Mouse (Mus musculus) frontal cortex, adult (tissue): ENCODE measurements at regions not wholly inside any gene's neighbourhood (a gene's known extent, or its start where the extent isn't known, plus 50 kb on each side); places are given as distances from the start of the nearest gene placed in this dataset.

Experiments
- ATAC-seq: cut with Nextera tagmentation; 2 replicates; pipeline ENCODE4 v1.9.2; 2017; ENCODE audit warnings: mild to moderate bottlenecking, moderate library complexity, mixed read lengths; ENCODE audit not compliant: low TSS enrichment

DNA sequence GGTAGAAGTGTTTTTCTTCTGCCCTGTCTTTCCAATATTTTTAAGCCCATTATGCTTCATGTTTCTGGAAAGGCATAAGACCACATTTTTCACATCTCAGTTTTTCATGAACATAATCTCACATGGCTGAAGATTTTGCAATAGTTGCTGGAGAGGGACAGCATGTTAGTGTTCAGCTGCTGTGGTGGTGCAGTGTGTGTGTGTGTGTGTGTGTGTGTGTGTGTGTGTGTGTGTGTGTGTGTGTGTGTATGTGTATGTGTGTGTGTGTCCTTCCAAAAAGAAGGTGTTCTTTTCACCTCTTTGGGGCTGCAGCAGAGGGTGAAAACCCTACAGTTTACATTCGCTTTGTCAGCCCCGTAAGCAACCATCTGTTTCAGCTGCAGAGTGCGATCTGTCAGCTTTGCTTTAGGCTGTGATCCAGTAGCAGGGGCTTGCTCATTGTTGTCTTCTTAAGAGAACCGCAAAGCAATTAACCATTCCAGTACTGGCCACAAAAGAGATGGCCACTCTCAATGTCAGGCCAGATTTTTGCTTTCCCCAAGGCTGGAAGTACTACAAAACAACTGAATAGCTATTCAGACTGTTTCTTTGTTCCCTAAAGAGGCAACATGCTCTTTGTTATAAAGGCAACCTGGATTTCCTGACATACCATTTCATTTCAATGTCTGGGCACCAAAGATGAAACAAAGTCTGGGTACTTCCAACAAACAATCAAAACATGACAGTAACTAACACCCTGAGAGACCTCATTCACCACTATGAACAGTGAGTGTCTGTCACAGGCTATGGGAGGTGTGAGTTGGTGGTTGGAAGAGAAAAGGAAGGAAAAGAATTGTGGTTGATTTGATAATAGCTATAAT, 520.2 kb upstream of the Cited2 start:
- ATAC-seq: peak; percentile 85

GRCm38 (mm10) chr10:17203416-17204110, 519.5 kb upstream of the Cited2 start:
- no peak for ATAC-seq

DNA sequence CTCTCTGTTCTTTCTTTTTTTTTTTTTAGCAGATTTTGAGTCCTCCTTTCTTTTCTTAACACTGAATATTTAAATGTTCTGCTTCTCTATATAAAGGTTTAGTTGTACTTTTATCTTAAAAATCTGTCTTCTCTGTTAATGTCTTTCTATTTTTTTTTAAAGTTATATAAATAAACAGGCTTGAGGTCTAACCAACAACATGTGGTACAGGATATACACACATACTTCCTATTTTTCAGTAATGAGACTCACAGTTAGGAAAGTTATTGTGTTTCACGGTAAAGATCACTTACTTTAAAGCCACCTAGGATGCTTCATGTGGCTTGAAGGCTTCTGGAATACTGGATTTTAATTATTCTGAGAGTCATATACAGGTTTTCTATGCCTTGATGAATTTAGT, 518.9 kb upstream of the Cited2 start:
- ATAC-seq: no peak

DNA sequence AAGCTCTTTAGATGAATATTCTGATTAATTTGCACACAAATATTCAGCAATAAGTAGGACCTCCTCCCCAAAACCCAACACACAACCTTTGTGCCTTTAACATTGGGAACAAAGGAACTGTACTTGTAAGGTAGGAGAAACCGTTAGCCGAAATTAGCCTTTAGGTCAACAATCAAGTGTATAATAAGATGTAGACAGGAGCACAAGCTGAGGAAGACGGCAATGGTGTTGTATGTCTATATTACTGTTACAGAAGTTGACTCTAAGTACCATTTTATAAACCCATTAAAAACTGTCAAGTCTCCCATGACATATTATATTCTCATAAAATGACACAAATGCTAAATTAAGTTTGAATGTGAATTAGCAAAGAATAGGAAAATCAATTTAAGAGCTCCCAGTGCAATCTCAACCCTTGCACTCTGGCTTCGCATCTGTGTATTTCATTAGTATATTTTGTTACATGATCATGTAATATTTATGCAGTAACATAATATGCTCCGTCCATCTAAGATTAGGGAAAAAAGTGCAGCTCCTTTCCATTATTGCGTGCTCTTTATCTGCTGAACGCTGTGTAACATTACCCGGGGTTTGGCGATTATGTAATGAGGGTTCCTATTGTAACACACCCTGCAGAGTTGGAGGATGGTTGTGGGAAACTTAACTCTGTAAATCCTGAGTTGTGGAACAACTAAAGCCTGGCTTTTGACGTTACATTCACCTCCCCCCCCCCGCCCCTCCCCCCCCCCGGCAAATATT, 510.3 kb upstream of the Cited2 start:
- ATAC-seq: peak; percentile 65

- ATAC-seq: peak; percentile 78
These were observed 509.5 kb upstream of the Cited2 start for GRCm38 (mm10) chr10:17213310-17214064.

GRCm38 (mm10) chr10:17214065-17214440, 509.0 kb upstream of the Cited2 start:
- ATAC-seq: no peak

DNA sequence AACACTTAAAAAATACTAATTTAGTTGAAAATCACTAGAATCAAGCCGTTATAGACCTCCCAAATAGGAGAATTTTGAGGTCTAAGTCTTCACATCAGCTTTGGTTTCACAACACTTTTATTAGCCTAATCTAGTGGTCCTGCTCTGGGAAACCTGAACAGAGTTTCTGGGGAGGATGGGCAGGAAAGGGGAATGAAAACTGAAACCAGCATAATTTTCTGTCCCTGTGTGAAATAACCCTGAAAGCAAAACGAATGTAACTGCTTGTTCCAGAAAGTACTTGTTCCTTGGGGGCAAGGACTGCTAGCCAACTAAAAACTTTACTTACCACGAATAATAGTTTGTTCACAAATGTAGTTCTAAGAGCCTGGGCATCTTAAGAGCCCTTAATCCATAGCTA, 508.0 kb upstream of the Cited2 start:
- no peak for ATAC-seq

GRCm38 (mm10) chr10:17221495-17221894, 501.5 kb upstream of the Cited2 start:
- no peak for ATAC-seq

- ATAC-seq: no peak
These were observed 497.3 kb upstream of the Cited2 start for GRCm38 (mm10) chr10:17225727-17226126.

- no peak for ATAC-seq
These were observed 492.8 kb upstream of the Cited2 start for GRCm38 (mm10) chr10:17230040-17230818.

DNA sequence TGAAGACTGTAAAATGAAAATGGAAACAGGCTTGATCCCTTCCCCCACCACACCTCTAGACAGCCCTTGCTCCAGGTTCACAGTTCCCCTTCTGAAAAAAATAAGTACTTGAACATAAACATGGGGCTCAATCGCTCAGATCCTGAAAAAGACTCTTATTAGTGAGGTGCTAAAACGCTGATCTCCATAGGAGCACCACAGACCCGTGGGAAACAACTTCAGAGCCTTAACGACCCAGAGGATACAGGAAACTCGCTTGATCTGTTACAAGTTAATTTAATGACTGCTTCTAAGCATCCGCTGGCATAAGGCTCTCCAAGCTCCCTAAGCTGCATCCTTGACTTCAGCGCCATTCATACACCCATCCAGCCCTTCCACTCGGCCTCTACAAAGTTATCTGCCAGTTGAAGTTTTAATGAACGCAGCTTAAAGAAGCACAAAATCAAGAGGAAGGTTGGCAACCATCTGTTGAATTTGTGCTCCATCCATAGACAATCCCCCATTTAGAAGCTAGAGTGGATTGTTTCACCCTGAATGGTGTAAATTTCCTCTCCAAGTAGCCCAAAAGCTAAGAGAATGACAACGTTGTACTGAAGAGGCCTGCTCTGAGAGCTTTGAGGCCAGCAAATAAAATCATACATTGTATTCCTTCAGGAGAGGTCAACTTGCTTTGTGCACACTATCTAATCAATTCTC, 486.9 kb upstream of the Cited2 start:
- ATAC-seq: no peak

DNA sequence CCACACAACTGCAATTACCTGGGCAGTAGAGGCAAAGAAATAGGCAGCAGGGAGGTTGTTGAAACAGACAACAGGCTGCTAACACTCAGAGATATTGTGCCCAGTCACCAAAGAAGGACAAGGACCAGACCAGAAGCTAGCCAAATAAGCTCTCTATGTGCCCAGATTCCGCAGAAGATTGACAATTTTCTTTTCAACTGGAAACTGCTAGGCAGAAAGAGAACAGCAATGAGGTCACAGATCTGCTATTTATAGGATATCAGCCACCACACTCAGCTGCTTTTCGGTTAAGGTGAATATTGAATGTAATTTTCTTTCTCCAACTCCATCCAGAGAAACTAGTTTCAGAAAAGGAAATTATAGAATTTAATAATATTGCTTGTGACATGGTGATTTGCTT, 486.3 kb upstream of the Cited2 start:
- 0 out of 2 replicates have a peak, but pooled peaks have one; percentile 20 for ATAC-seq

- no peak for ATAC-seq
These were observed 485.6 kb upstream of the Cited2 start for GRCm38 (mm10) chr10:17237463-17237862.

DNA sequence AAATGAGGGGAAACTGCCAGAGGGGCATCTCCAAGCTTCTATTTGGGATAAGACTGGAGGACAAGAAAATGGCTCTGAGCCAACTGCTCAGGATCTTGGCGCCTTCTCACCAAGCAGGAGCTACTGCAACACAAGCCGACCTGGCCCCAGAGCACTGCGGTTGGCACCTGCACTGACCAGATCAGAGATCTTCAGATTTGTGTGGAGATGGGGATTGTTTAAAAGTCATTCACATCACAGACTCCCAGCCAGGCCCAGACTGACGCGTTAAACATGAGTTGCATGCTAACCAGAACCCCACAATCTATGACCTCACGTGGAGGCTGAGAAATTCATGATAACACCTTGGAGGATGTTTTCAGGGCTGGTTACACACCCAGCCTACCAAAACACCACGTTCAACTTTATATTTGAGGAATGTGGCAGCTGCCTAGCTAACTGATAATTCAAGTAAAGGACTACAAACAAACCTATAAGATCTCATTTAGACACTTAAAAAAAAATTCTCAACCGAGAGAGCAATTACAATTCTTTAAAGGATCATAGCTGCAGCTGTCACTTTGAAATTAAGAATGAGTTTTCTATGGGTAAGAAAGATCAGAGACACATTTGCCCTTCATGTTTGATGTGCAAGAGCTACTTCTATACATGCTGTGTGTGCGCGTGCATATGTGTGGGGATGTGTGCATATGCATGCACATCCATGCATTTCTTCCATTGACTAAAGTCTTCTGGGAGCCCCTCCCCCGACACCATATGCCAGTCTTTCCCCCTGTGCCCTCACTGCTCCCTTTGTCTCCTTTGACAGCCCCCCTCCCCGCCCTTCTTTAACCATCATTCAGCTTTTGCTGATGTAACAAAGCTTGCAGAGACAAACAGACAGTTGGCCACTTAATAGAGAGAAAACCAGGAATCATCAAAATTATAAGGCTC, 484.8 kb upstream of the Cited2 start:
- ATAC-seq: no peak

- ATAC-seq: no peak
These were observed 474.7 kb upstream of the Cited2 start for GRCm38 (mm10) chr10:17248270-17248669.

GRCm38 (mm10) chr10:17253040-17253439, 470.0 kb upstream of the Cited2 start:
- no peak for ATAC-seq

GRCm38 (mm10) chr10:17260154-17260553, 462.9 kb upstream of the Cited2 start:
- no peak for ATAC-seq

GRCm38 (mm10) chr10:17260615-17261014, 462.4 kb upstream of the Cited2 start:
- ATAC-seq: no peak

- no peak for ATAC-seq
These were observed 461.7 kb upstream of the Cited2 start for GRCm38 (mm10) chr10:17261192-17261824.
